Mouse (Mus musculus) brain, embryonic 14.5 days (tissue): Measurements from ENCODE around the gene Gm10570.

Experiments
- CTCF ChIP-seq: fragments of 200-500 bp; IDR thresholded peaks from 2 replicates; pipeline ENCODE4 v1.5.1; 2012; ENCODE audit warnings: inconsistent platforms, mild to moderate bottlenecking, moderate library complexity, borderline replicate concordance; ENCODE audit not compliant: insufficient read depth, insufficient read length; ENCODE audit errors: extremely low read depth
- POLR2A ChIP-seq: fragments of 200-500 bp; IDR thresholded peaks from 2 replicates; pipeline ENCODE4 v1.6.1; 2012; ENCODE audit warnings: mild to moderate bottlenecking, inconsistent platforms, borderline replicate concordance; ENCODE audit not compliant: poor library complexity, insufficient read depth, insufficient read length, severe bottlenecking; ENCODE audit errors: extremely low read depth

DNA sequence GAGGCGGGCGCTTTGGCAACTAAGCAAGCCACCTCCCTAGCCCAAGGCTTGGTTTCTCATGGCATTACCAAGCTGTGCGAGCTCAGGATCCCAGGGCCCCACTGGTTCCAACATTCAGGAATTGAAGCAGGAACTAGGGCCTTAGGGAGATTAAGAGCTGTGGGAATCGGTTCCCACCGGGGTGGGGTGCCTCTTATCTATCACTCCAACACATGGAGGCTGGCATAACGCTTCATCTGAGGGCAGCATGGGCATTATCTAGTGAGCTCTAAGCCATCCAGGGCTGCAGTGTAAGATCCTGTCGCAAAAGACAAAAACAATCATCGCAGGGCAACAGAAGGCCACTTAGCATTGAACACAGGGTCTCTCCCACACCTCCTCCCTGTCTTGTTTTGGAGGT lies 14.0 kb downstream of the Gm10570 start:
- TF ChIP-seq CTCF (no peak), POLR2A (no peak)
